Mouse (Mus musculus) megakaryocyte progenitor cell, adult 5-6 weeks (primary cell): Measurements from ENCODE around the gene C3. TPM values are rescaled to one million over a fixed set of nuclear protein-coding genes. Genes with fewer than 3 reads are reported as not detected.
A peak's percentile ranks its signal among the peaks of the same experiment; 100 is the strongest.

Experiments
- ATAC-seq: replicated peaks from 2 replicates; pipeline ENCODE4 v1.8.0; 2016; ENCODE audit warnings: mild to moderate bottlenecking, moderate TSS enrichment, inconsistent platforms; ENCODE audit not compliant: poor library complexity
- total RNA-seq, 2 experiments: library from RNA; stranded (forward) in 1 of 2; stranded (reverse) in 1 of 2; fragments of 157-497, 149-512 nt in 1 of 2; fragments of 200-1000 nt in 1 of 2; gene quantifications; 2 replicates each; pipeline versions ENCODE4 v1.2.3 to v1.2.4; 2015 to 2017

The C3 gene
- total RNA-seq, 2 experiments from 2014 or later: 164 to 263 TPM

GRCm38 (mm10) chr17:57227468-57227867, 468 bp downstream of the C3 start:
- no peak for ATAC-seq

GRCm38 (mm10) chr17:57223313-57223712, 4.6 kb downstream of the C3 start:
- ATAC-seq: no peak

GRCm38 (mm10) chr17:57221911-57222310, 6.0 kb downstream of the C3 start:
- ATAC-seq: no peak

- peak; percentile 62 for ATAC-seq
Measured at GRCm38 (mm10) chr17:57219884-57220207, 8.1 kb downstream of the C3 start.

GRCm38 (mm10) chr17:57219167-57219883, 8.6 kb downstream of the C3 start:
- ATAC-seq: peak; percentile 78

GRCm38 (mm10) chr17:57218335-57218900, 9.5 kb downstream of the C3 start:
- no peak for ATAC-seq

GRCm38 (mm10) chr17:57214676-57215387, 13.1 kb downstream of the C3 start:
- peak; percentile 47 for ATAC-seq

GRCm38 (mm10) chr17:57211501-57211900, 16.4 kb downstream of the C3 start:
- no peak for ATAC-seq

GRCm38 (mm10) chr17:57209330-57209729, 18.6 kb downstream of the C3 start:
- ATAC-seq: peak; percentile 74

- ATAC-seq: no peak
Measured at GRCm38 (mm10) chr17:57207938-57208337, 20.0 kb downstream of the C3 start.

GRCm38 (mm10) chr17:57201841-57202724, 25.9 kb downstream of the C3 start:
- no peak for ATAC-seq

GRCm38 (mm10) chr17:57198252-57198651, 29.7 kb downstream of the C3 start:
- peak; percentile 43 for ATAC-seq

GRCm38 (mm10) chr17:57195326-57196010, 32.5 kb downstream of the C3 start:
- ATAC-seq: no peak

- ATAC-seq: no peak
Measured at GRCm38 (mm10) chr17:57194771-57195170, 33.2 kb downstream of the C3 start.

GRCm38 (mm10) chr17:57194041-57194507, 33.9 kb downstream of the C3 start, which contains the start of gene Tnfsf14:
Tnfsf14 (minus strand) TSS chr17:57194177.
- peak; percentile 84 for ATAC-seq

- peak; percentile 55 for ATAC-seq
Measured at GRCm38 (mm10) chr17:57188510-57189192, 39.3 kb downstream of the C3 start.

- ATAC-seq: 0 out of 2 replicates have a peak, but pooled peaks have one; percentile 14
Measured at GRCm38 (mm10) chr17:57185641-57186040, 42.3 kb downstream of the C3 start.

GRCm38 (mm10) chr17:57182871-57183270, 45.1 kb downstream of the C3 start:
- ATAC-seq: peak; percentile 33; the same call in 1 of the 2 replicates

- ATAC-seq: peak; percentile 96
Measured at GRCm38 (mm10) chr17:57180363-57180762, 47.6 kb downstream of the C3 start.

GRCm38 (mm10) chr17:57173351-57173750, 54.6 kb downstream of the C3 start:
- ATAC-seq: peak; percentile 82
